Mouse (Mus musculus): ENCODE data around the gene Dgcr8.

GRCm38 (mm10) chr16:18227897-18228422, 61.1 kb downstream of the Dgcr8 start:
- TF ChIP-seq CTCF (IDR thresholded peaks at IDR 0.05; ENCODE audit: low read depth, low read length) (no peak), POLR2A (IDR thresholded peaks at IDR 0.05; ENCODE audit: borderline replicate concordance, low read depth, low read length) (no peak)

All from bone marrow macrophage, adult 2 months (primary cell).